Mouse (Mus musculus): ENCODE measurements around the gene B9d1.
A peak's percentile ranks its signal among the peaks of the same experiment; 100 is the strongest.

Gene B9d1

DNA sequence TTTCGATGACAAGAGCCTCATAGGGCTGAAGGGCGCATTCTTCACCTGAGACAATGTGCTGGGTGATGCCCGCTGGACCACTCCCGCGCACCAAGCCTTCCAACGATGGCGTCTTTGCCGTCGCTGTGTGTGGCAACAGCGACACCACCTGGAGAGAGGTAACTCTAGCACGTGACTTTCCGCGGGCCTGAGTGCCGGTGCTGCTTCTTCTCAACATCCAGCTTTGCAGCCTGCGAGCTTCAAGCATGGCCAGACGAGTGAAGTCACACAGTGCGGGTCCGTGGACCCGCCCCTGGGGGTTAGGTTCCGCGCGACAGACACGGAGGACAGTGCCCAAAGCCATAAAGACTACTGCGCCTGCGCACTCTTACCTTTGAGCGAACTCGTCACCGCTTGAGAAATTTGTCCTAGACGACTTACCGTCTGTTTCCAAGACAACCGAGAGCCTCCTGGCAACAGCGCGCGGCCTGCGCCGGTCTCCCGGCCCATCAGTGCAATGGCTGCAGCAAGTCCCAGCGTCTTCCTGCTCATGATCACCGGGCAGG lies at the start of gene B9d1:
Gene B9d1 (plus strand): TSS at position 432 of the 545 bp plus-strand sequence.
- peak; percentile 96 for DNase-seq (ENCODE audit: low read depth)

DNA sequence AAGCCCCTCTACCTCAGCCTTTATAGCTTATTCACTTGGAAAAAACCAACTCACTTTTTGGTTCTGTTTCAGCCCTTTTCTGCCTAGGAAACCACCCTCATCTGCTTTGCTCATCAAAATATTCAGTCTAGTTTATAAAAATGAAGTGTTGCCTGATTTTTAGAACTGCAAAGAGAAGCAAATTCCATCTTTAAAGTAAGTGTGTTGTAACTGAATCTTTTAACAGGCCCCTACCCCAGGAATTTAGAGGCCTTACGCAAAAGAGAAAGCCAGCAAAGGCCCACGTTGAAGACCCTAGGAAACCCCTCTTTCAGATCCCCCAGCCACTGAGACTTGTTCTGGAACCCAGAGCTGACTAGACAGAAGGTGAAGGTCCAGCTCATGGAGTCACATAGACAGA lies 40.9 kb upstream of the B9d1 start:
- DNase-seq (ENCODE audit: low read depth): no peak

DNA sequence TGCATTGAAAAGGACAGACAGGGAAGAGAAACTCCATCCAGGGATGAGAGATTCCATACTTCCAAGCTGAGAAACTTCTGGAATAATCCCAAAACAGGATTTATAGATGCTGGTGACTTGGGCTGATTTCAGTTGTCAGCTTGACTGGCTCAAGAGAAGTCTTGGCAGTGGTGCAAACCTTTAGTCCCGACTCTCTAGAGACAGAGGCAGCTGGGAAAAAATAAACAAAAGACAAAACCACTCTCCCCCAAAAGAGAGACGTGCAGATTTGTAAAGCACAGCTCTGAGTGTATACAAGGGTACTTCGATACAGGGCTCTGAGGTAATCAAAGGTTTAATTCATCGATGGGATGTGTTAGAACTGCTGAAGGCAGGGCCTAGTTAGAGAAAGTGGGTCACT lies 39.5 kb upstream of the B9d1 start:
- DNase-seq (ENCODE audit: low read depth): no peak

DNA sequence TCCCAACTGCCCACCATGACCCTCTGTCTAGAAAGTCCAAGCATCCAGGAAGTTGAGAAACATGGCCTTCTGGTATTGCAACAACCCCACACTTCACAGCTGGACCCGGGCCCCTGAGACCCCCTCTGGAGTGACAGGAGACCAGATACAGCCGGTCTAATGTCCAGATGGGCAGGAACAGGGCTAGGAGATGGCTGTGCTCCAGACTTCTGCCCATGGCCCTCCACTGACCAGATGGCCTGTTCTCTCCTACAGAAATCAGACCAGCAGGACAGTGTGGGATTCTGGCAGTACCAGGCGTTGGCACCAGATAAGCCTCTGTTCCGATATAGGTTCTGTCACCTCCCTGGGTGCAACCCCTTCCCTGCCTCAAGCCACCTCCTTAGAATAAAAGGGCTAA lies 36.4 kb upstream of the B9d1 start:
- no peak for DNase-seq (ENCODE audit: low read depth)

DNA sequence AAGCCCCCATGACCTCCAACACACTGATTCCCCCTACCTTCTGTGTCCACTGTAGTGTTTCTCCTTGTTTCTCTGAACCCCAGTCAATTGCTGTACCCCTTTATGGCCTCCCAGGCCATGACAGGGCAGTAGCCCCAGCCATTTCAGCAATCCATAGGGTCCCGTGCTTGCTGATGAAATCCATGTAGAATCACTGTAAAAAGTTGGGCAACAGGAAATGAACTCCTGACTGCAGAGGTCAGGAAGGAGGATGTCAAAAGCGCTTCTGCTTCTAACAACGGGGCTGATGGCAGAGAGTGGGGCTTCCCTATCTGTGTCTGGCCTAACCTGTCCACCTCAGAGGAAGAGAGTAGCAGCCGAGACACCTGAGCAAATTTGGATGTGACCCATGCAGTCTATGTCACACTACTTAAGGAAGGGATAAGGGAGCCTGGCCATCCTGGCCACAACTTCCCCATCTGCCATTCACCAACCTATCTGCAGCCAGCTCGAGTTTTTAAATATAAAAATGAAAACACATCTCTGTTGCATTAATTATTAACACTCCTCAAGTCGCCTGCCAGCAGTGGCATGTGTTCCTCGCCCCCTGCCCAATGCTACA lies 35.5 kb upstream of the B9d1 start:
- no peak for DNase-seq (ENCODE audit: low read depth)

DNA sequence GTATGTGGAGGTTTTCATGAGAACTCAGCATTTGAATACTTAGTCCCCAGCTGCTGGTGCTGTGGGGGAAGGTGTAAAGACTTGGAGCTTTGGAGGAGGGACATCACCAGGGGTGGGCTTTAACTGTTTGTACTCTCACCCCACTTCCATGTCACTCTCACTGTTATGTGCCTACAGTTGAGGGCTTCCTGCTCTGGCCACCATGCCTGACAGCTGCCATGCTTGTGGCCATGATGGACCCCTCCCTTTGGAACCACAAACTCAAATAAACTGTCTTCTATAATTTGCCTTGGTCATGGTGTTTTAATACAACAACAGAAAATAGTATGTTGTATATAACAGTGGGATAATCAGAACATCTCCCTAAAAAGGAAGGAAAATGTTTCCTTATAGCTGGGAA lies 34.1 kb upstream of the B9d1 start:
- DNase-seq (ENCODE audit: low read depth): no peak

DNA sequence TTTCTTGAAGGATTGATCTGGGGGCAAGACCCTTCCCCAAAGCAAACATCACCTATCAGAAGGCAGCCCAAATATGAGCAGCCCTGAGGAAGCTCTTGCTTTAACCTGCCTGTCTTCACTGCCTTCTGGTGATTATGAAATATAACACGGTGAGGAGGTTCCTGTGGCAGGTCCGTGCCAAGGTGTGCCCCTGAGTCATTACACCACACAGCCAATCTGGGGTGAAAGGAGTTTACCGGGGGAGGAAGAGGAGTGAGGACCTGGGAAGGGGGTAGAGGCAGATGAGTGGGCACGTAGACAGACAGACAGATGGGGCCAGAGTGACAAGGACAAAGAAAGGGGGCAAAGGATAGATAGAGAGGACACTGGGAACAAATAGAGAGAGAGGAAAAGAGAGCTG lies 31.3 kb upstream of the B9d1 start:
- DNase-seq (ENCODE audit: low read depth): no peak

DNA sequence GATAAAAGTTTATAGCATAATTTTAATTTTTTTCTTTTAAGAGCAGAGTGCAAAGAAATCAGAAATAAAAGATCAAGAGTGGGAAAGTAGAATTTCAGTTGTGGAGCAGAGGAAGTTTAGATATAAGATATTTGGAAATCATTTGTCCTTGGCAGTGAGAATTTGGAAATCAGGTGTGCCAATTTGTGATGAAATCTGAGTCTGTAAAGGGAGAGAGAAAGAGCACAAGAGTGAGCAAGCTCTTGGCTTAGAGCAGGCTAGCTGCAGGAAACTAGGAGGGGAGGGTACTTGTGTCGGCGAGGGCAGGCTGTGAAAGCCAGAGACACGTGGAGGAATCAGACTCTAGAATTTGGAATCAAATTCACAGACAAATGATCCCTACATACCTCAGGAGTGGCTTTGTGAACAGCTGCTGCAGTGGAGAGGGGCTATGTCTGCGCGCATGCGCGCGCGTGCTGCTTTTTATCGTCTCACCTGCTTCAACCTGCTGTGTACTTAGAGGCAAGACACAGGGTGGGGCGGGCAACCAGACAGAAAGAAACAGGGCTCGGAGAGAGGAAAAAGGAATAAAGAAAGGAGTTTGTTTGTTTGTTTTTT lies 28.1 kb upstream of the B9d1 start:
- no peak for DNase-seq (ENCODE audit: low read depth)

DNA sequence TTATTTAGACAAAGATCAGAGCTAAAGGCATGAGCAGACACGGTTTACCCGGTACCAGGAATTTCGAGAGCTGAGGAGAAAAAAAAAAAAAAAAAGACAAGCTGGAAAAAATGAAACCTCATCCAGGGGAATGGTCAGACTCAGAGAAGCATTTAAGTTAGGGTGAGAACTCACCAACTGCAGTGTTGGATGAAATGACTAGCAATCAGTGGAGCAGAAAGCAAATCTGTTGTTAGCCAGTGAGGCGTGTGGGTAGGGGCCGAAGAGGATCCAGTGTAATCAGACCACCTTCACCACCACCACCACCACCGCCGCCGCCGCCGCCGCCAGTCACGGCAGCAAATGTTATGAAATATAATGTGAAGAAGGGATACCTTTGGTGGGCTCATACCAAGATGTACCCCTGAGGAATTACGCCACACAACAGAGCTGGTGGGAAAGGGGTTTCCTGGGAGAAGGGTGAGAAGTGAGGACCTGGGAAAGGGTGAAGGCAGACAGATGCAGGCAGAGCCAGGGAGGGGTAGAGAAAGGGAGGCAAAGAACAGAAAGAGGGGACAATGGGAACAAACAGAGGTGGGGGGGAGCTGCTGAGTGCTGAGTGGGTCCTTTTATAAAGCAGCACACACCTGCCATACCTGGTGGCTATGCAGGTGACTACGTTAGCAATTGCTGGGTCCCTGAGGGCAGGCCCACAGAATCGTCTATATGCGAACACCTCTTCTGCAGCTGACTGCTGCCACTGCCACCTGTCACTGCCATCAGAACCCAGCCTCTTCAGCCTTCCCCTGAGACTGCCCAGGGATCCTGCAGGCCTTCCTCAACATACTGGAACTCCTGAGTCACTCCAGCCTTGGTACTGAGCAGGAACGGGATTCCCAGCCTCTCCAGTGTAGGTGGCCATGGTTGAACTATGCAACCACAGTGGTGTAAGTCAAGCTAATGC lies 27.1 kb upstream of the B9d1 start:
- DNase-seq (ENCODE audit: low read depth): no peak

DNA sequence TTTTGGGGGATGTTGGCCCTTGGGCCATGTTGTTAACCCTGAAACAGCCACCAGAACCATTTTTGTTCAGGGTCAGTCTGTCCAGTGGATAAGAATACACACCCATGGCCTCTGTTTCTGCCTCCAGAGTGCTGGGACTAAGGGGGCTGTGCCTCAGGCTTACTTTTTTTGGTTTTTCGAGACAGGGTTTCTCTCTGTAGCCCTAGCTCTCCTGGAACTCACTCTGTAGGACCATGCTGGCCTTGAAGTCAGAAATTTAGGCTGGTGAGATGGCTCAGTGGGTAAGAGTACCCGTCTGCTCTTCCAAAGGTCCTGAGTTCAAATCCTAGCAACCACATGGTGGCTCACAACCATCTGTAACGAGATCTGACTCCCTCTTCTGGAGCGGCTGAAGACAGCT lies 26.2 kb upstream of the B9d1 start:
- DNase-seq (ENCODE audit: low read depth): no peak

DNA sequence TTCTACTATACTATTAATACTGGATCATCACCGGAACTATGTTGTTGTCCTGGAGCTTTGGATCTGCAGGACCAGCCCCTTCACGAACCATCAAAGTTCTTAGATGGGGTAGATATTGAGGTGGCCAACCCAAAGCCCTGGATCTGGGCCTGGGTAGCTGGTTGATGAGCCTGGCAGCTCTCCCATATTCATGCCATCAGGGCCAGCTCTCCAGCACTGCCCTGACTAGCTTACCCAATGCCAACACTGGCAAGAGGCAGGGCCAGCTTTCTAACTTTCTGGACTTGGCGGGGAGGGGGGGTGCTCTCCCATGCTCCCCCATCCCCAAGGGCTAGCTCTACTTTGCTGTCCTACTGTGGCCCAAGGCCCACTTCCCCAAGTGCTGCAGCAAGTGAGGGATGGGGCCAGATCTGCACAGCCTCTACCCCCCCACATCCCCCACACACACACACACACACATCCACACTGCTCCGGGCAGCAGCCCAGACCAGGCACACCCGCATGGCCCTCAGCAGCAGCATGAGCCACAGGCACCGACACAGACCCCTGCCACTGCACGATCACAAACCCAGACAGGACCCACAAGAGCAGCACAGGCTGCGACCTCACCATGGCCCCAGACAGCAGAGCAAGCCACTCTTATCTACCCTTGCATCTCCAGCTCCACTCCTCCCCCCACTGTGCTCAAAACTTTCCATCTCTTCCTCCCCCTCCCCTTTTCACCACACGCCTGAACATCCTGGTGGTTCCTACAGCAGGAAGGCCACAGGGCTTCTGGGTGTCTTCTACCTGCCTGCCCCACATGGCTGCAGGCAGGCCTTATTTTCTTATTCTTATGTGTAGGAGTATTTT lies 23.5 kb upstream of the B9d1 start:
- no peak for DNase-seq (ENCODE audit: low read depth)

DNA sequence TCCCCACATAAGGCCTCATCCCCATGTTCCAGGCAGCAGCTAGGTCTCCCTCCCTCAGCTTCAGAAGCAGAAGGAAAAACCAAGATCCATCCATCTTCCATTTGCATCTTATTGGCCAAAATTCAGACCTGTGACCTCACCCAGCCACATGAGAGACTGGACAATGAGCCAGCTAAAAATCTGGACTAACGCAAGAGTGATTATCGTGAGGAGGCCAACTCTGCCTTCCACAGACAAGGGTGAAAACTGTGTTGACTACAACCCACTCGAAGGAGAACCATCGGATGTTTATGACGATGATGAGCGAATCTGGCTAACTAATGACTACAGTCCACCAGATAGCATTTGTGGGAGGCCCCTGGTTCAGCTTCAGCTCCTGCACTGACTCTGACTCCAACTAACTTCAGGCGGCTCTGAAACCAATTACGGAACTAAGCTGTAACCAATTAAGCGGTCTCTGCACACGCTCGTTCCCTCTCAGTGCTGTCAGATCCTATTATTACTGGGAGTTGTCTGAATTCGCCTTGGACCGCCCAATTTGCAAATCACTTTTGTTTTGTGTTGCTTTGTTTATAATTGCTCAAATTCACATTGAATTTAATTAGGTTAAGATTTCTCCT lies 21.6 kb upstream of the B9d1 start:
- DNase-seq (ENCODE audit: low read depth): no peak

DNA sequence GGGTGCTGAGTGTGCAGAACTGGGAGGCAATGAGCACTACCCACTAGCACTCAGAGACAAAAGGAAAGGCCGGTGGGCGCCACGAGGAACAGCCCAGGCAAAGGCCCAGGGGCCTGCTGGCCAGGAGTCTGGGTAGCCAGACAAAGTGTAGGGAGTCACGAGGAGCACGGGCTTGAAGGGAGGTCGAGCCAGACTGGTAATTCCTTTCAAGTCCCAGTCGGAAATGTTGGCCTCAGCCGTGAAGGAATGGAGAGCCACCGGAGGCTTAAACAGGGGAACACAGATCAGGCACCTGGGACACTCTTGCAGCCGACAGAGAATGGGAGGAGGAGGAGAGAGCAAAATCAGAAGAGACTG lies 20.7 kb upstream of the B9d1 start:
- DNase-seq (ENCODE audit: low read depth): no peak

DNA sequence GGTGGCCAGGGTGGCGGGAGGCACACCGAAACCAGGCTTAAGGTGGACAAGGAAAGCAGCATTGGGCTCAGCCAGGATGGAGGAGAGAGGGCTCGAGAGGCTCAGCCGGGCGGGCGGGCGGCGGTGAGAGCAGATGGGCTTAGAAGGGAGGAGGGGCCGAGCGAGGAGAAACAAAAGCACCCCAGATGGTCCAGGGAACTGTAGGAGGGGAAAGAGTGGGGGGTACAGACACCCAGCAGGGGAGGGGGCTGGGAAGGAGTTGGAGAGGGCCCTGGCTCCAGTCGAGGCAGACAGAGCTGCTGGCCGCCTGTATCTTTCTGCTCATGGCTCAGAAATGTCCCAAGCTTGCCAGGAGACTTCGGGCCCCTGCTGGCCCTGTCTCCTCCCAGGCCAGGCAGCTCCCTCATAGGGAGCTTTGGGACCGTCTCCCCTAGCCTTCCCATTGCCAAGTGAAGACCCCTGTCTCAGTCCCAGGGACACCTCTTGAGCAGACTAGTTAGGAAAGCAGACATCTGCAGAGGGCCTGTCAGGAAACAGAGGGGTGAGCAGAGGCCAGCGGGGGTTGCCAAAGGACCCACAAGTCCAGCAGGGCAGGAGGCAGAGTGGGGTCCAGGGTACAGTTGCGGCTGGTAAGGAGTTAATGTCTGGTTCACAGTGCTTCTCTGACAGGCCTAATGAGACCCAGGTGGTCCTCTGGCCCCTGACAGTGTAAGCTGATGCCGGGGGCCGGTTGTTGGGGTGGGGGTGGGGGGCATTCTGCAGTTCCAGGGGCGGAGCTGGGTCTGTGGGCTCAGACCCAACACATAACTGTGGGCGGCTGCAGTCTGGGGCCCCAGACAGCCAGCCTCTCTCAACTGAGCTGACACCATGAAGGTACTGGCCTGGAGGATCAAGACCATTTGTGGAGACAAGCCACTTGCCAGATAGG lies 20.1 kb upstream of the B9d1 start, which contains the start of gene Mfap4:
Gene Mfap4 (plus strand): TSS at position 819 of the 928 bp plus-strand sequence.
- DNase-seq (ENCODE audit: low read depth): no peak

DNA sequence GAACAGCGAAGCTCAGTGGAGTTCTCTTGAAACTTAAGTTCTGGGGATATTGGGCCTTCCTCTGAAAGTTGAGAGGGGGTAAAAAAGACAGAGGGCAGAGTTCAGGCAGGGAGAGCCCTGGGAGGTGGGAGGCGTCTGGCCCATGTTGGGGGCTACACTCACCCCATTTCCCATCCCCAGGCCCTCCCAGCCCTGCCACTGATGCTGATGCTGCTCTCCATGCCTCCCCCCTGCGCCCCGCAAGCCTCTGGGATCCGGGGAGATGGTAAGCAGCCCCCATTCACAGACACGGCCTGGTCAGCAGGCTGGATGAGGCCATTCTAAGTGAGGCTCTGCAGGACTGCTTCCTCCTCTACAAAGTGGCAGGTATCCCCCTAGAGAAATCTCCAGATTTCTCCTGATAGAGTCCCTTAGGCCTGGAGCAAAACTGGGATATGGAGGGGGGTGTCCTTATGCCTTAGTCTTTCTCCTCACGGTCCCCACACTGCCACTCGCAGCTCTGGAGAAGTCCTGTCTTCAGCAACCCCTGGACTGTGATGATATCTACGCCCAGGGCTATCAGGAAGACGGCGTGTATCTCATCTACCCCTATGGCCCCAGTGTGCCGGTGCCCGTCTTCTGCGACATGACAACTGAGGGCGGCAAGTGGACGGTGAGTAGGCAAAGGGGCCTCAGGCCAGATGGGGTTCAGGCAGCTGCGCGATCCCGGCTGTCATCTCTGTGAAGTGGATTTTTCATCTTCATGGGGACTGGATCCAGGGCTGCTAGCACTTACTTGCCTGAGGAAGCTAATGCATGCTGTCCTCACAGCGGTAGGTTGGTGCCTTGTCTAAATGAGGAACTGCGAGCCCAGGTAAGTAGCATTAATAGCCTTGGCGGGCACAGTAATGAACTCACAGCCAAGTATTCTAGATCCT lies 19.1 kb upstream of the B9d1 start:
- no peak for DNase-seq (ENCODE audit: low read depth)

DNA sequence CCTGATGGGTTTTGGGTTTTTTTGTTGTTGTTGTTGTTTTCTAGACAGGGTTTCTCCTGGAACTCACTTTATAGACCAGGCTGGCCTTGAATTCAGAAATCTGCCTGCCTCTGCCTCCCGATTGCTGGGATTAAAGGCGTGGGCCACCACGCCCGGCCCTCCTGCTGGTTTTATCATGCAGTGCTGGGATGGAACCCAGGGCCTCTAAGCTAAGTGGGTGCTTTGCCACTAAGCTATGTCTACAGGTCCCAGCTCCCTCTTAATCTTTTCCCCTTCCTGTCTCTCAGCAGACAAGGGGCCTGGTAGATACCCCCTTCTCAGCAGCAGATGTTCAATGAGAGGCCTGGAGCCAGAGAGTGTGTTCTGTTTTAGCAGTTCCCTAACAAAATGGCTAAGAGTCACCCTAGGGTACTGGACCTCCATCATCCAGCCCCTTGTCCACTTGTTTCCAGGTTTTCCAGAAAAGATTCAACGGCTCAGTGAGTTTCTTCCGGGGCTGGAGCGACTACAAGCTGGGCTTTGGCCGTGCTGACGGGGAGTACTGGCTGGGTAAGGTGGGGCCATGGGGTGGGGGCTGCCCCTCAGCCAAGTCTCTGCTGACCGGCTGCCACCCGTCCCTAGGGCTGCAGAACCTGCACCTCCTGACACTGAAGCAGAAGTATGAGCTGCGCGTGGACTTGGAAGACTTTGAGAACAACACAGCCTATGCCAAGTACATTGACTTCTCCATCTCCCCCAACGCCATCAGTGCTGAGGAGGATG lies 18.3 kb upstream of the B9d1 start:
- DNase-seq (ENCODE audit: low read depth): no peak

DNA sequence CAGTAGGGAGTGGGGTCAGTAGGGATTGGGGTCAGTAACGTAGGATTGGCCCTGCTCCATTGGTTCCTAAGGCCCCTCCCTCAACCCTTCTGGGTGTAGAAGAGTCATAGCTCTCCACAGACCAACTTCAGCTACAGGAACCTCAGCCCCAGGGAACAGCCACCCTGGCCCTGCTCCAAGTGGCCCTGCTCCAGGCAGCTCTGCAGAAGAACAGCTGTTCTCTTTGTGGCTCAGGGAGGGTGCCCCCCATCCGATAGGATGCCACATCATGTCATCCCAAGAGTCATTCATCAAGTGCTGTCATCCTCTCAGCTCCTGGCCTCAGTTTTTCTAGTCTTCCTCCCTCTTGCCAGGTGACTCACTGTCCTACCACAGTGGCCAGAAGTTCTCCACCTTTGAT lies 17.5 kb upstream of the B9d1 start:
- no peak for DNase-seq (ENCODE audit: low read depth)

DNA sequence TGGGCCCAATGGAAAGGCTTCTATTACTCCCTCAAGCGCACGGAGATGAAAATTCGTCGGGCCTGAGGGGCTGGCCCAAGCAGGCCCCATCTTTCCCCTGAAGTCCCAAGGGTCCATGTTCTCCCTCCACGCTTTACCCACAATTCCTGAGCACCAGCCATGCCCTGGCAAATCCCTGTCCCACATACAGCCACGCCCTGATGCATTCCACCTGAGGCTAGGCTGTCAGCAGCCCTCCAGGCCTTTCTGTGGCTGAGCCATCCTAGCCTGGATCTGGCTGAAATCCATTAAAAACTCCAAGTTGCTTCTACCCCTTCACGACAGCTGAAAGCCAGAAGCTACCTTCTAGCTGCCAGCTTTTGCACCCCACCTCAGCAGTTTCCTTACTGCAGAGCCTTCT lies 17.0 kb upstream of the B9d1 start:
- DNase-seq (ENCODE audit: low read depth): no peak

DNA sequence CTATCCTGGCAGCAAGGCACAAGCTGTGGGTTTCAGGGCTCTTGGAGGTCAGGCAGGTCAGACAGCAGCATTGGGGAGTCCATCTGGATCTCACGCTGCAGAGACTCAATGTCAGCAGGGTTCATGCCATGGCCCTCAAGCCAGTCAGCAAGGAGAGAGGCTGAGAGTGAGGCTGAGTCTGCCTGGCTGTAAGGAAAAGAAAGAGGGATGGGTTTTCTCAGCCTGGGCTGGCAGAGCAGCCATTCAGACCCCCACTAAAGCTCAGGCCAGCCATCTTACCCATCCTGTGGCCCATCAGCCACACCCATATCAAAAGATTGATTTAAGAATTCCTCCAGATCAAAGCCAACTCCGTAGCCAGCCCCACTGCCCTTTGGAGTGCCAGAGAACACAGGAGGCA lies 15.9 kb upstream of the B9d1 start:
- DNase-seq (ENCODE audit: low read depth): no peak
